Mouse (Mus musculus): ENCODE results near the gene Mettl24. TPM values are rescaled to one million over a fixed set of nuclear protein-coding genes. Genes with fewer than 3 reads are reported as not detected.

Gene Mettl24
- polyA plus RNA-seq, 1 experiment from 2014 or later = 0.59 TPM

- no peak overlapping the region for H3K4me3 ChIP-seq
- 75% methylated on average over 2 of the region's 2 CpGs for WGBS
- H3K9me3 ChIP-seq (replicated peaks) = no peaks in the 10 kb centered on the region
- peaks cover 5% of the 10 kb centered on the region for H3K27me3 ChIP-seq
- peaks cover 7% of the 10 kb centered on the region; the same call in 1 of the 2 replicates for H3K4me1 ChIP-seq
- no peak overlapping the region for H3K9ac ChIP-seq
- H3K36me3 ChIP-seq = no peaks in the 10 kb centered on the region
- no peak overlapping the region for H3K4me2 ChIP-seq (replicated peaks)
- H3K27ac ChIP-seq = no peak overlapping the region
- ATAC-seq (ENCODE audit: low FRiP score) = no peak
Observed at GRCm38 (mm10) chr10:40687407-40687806, 4.3 kb downstream of the Mettl24 start.

DNA sequence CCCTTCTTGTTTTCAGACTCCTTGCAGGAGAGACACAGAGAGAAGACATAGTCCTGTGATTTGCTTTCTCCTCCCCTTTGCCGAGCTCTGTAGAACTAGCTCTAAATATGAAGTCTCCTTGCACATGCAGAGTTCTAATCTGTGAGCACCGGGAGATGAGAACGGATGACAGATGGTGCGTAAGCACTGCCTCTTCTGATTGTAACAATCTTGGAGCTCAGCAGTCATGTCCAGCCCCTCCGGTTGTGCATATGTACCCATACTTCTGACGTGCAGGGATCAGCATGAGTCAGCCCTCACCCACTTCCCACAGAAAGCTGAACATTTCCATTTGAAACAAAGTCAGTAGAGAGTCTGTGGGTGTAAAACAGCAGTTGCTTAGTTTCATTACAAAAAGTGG lies 5.2 kb downstream of the Mettl24 start:
- no peaks in the 10 kb centered on the region for H3K36me3 ChIP-seq
- no peak for ATAC-seq (ENCODE audit: low FRiP score)
- peaks cover 5% of the 10 kb centered on the region; the same call in 1 of the 2 replicates for H3K27me3 ChIP-seq
- H3K27ac ChIP-seq = no peak overlapping the region
- no peak overlapping the region for H3K4me2 ChIP-seq (replicated peaks)
- no peak overlapping the region for H3K4me3 ChIP-seq
- H3K9me3 ChIP-seq (replicated peaks) = no peaks in the 10 kb centered on the region
- no peak overlapping the region for H3K9ac ChIP-seq
- peaks cover 3% of the 10 kb centered on the region; the same call in 1 of the 2 replicates for H3K4me1 ChIP-seq
- 85% methylated on average over 6 of the region's 6 CpGs for WGBS

GRCm38 (mm10) chr10:40688873-40689272 lies 5.8 kb downstream of the Mettl24 start:
- no peak overlapping the region for H3K9ac ChIP-seq
- peaks cover 5% of the 10 kb centered on the region; the same call in 1 of the 2 replicates for H3K27me3 ChIP-seq
- H3K4me2 ChIP-seq (replicated peaks) = no peak overlapping the region
- no peaks in the 10 kb centered on the region for H3K36me3 ChIP-seq
- no peaks in the 10 kb centered on the region for H3K4me1 ChIP-seq
- 48% methylated on average over 1 of the region's 1 CpGs for WGBS
- H3K4me3 ChIP-seq = no peak overlapping the region
- H3K27ac ChIP-seq = no peak overlapping the region
- no peak for ATAC-seq (ENCODE audit: low FRiP score)
- H3K9me3 ChIP-seq (replicated peaks) = no peaks in the 10 kb centered on the region

GRCm38 (mm10) chr10:40698652-40699051 lies 15.6 kb downstream of the Mettl24 start:
- Histone ChIP-seq H3K9me3 (replicated peaks) (no peaks in the 10 kb centered on the region), H3K4me2 (replicated peaks) (no peak overlapping the region), H3K4me1 (no peaks in the 10 kb centered on the region), H3K9ac (no peak overlapping the region), H3K27ac (no peak overlapping the region), H3K36me3 (no peaks in the 10 kb centered on the region), H3K4me3 (no peak overlapping the region), H3K27me3 (no peaks in the 10 kb centered on the region)
- 82% methylated on average over 4 of the region's 4 CpGs for WGBS
- ATAC-seq (ENCODE audit: low FRiP score) = no peak

GRCm38 (mm10) chr10:40711127-40711526 lies 28.0 kb downstream of the Mettl24 start:
- H3K4me2 ChIP-seq (replicated peaks) = no peak overlapping the region
- H3K4me1 ChIP-seq = peaks cover 4% of the 10 kb centered on the region; the same call in 1 of the 2 replicates
- 85% methylated on average over 7 of the region's 7 CpGs for WGBS
- no peaks in the 10 kb centered on the region for H3K9me3 ChIP-seq (replicated peaks)
- no peak overlapping the region for H3K27ac ChIP-seq
- H3K4me3 ChIP-seq = no peak overlapping the region
- ATAC-seq (ENCODE audit: low FRiP score) = no peak
- H3K27me3 ChIP-seq = no peaks in the 10 kb centered on the region
- H3K9ac ChIP-seq = no peak overlapping the region
- H3K36me3 ChIP-seq = no peaks in the 10 kb centered on the region

- Histone ChIP-seq H3K4me2 (replicated peaks) (no peak overlapping the region), H3K4me3 (no peak overlapping the region), H3K27me3 (no peaks in the 10 kb centered on the region), H3K9ac (no peak overlapping the region), H3K36me3 (no peaks in the 10 kb centered on the region), H3K9me3 (replicated peaks) (no peaks in the 10 kb centered on the region), H3K4me1 (peaks cover 4% of the 10 kb centered on the region; the same call in 1 of the 2 replicates), H3K27ac (no peak overlapping the region)
- WGBS = 32% methylated on average over 9 of the region's 9 CpGs
- peak; percentile 69; the same call in 1 of the 2 replicates for ATAC-seq (ENCODE audit: low FRiP score)
Observed at GRCm38 (mm10) chr10:40713018-40713608, 30.0 kb downstream of the Mettl24 start.

DNA sequence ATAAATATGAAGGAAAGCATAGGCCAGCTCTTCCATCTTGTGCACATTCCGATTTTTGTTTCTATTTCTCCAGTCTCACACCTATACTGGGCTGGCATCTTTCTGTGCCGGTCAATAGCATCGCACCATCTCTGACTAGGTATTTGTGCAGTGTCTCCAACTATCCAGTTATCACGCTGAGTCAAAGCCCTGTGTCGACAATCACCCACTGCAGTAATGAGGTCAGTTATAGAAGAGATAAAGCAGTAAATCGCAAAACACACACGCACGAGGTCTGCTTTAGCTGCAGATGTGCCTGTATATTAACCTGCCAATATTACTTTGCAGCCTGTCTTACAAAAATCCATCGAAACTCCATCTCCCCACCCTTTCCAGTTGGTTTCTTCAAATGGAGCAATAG lies 30.7 kb downstream of the Mettl24 start:
- H3K27me3 ChIP-seq = no peaks in the 10 kb centered on the region
- no peak overlapping the region for H3K4me3 ChIP-seq
- ATAC-seq (ENCODE audit: low FRiP score) = no peak
- H3K9ac ChIP-seq = no peak overlapping the region
- no peak overlapping the region for H3K27ac ChIP-seq
- 89% methylated on average over 9 of the region's 9 CpGs for WGBS
- H3K4me2 ChIP-seq (replicated peaks) = no peak overlapping the region
- H3K36me3 ChIP-seq = no peaks in the 10 kb centered on the region
- H3K4me1 ChIP-seq = peaks cover 4% of the 10 kb centered on the region; the same call in 1 of the 2 replicates
- H3K9me3 ChIP-seq (replicated peaks) = no peaks in the 10 kb centered on the region

GRCm38 (mm10) chr10:40715151-40715550 lies 32.1 kb downstream of the Mettl24 start:
- Histone ChIP-seq H3K27me3 (no peaks in the 10 kb centered on the region), H3K36me3 (no peaks in the 10 kb centered on the region), H3K4me2 (replicated peaks) (no peak overlapping the region), H3K9me3 (replicated peaks) (no peaks in the 10 kb centered on the region), H3K4me3 (no peak overlapping the region), H3K9ac (no peak overlapping the region), H3K27ac (no peak overlapping the region), H3K4me1 (peaks cover 4% of the 10 kb centered on the region; the same call in 1 of the 2 replicates)
- WGBS = 88% methylated on average over 4 of the region's 4 CpGs
- ATAC-seq (ENCODE audit: low FRiP score) = no peak

- H3K4me1 ChIP-seq = peaks cover 4% of the 10 kb centered on the region; the same call in 1 of the 2 replicates
- no peak overlapping the region for H3K9ac ChIP-seq
- no peak for ATAC-seq (ENCODE audit: low FRiP score)
- H3K36me3 ChIP-seq = no peaks in the 10 kb centered on the region
- no peak overlapping the region for H3K27ac ChIP-seq
- no peak overlapping the region for H3K4me2 ChIP-seq (replicated peaks)
- WGBS = 71% methylated on average over 8 of the region's 8 CpGs
- no peaks in the 10 kb centered on the region for H3K9me3 ChIP-seq (replicated peaks)
- H3K4me3 ChIP-seq = no peak overlapping the region
- no peaks in the 10 kb centered on the region for H3K27me3 ChIP-seq
Observed at GRCm38 (mm10) chr10:40716296-40716695, 33.2 kb downstream of the Mettl24 start.

GRCm38 (mm10) chr10:40716713-40717112 lies 33.6 kb downstream of the Mettl24 start:
- no peaks in the 10 kb centered on the region for H3K27me3 ChIP-seq
- no peak overlapping the region for H3K9ac ChIP-seq
- no peaks in the 10 kb centered on the region for H3K9me3 ChIP-seq (replicated peaks)
- peaks cover 4% of the 10 kb centered on the region; the same call in 1 of the 2 replicates for H3K4me1 ChIP-seq
- WGBS = 89% methylated on average over 3 of the region's 3 CpGs
- no peak for ATAC-seq (ENCODE audit: low FRiP score)
- no peak overlapping the region for H3K27ac ChIP-seq
- H3K4me3 ChIP-seq = no peak overlapping the region
- H3K36me3 ChIP-seq = no peaks in the 10 kb centered on the region
- no peak overlapping the region for H3K4me2 ChIP-seq (replicated peaks)

DNA sequence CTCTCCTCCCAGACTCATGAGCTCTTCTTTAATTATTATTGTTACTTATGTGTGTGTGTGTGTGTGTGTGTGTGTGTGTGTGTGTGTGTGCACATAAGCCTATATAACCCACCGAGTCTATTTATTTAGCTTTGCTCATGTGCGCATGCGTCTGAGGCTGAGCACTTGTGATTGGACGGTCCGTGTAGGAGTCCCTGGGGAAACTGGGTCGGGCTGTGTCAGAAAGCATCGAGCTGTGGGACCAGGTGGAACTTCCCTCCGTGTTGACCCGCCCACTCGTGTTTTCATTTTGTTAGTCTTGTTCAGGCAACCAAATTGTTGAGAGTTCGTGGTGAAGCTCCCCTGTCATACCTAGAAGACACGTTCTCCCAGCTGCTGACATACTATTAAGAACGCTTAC lies 35.3 kb downstream of the Mettl24 start:
- Histone ChIP-seq H3K4me3 (no peak overlapping the region), H3K27ac (no peak overlapping the region), H3K27me3 (no peaks in the 10 kb centered on the region), H3K4me2 (replicated peaks) (no peak overlapping the region), H3K4me1 (peaks cover 2% of the 10 kb centered on the region; the same call in 1 of the 2 replicates), H3K9me3 (replicated peaks) (no peaks in the 10 kb centered on the region), H3K36me3 (no peaks in the 10 kb centered on the region), H3K9ac (no peak overlapping the region)
- ATAC-seq (ENCODE audit: low FRiP score) = no peak
- WGBS = 93% methylated on average over 13 of the region's 13 CpGs

DNA sequence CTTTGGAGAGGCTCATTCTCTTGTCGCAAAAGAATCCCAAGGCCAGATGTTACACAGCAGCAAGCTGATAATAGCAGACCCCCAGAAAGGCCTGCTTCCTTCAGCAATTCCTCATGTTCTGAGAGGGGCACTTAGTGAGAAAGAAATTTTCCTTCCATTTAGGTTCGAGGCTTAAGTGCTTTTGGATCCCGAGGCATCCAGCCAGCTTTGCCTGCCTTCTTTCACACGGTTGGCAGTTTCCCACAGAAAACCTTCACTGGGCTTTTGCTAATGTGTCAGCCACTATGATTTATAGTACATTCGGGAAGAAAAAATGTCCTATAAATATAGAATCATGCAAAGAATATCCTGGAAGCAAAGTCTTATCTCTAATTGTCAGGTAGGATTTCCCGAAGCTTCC lies 36.0 kb downstream of the Mettl24 start:
- no peak for ATAC-seq (ENCODE audit: low FRiP score)
- H3K4me3 ChIP-seq = no peak overlapping the region
- H3K4me2 ChIP-seq (replicated peaks) = no peak overlapping the region
- H3K27ac ChIP-seq = no peak overlapping the region
- H3K36me3 ChIP-seq = no peaks in the 10 kb centered on the region
- H3K27me3 ChIP-seq = no peaks in the 10 kb centered on the region
- peaks cover 1% of the 10 kb centered on the region; the same call in 1 of the 2 replicates for H3K4me1 ChIP-seq
- WGBS = 80% methylated on average over 6 of the region's 6 CpGs
- H3K9ac ChIP-seq = no peak overlapping the region
- no peaks in the 10 kb centered on the region for H3K9me3 ChIP-seq (replicated peaks)

GRCm38 (mm10) chr10:40720883-40721282 lies 37.8 kb downstream of the Mettl24 start:
- Histone ChIP-seq H3K27me3 (no peaks in the 10 kb centered on the region), H3K4me2 (replicated peaks) (no peak overlapping the region), H3K9me3 (replicated peaks) (no peaks in the 10 kb centered on the region), H3K9ac (no peak overlapping the region), H3K4me3 (no peak overlapping the region), H3K4me1 (peaks cover 11% of the 10 kb centered on the region; the same call in 1 of the 2 replicates), H3K36me3 (no peaks in the 10 kb centered on the region), H3K27ac (no peak overlapping the region)
- 87% methylated on average over 5 of the region's 5 CpGs for WGBS
- no peak for ATAC-seq (ENCODE audit: low FRiP score)
